Mouse (Mus musculus): ENCODE results near the gene Nol10.

- TF ChIP-seq CTCF (IDR thresholded peaks at IDR 0.05; ENCODE audit: low read depth, low read length) (no peak), POLR2A (IDR thresholded peaks at IDR 0.05; ENCODE audit: borderline replicate concordance, low read depth, low read length) (no peak)
These were observed 105.7 kb downstream of the Nol10 start for GRCm38 (mm10) chr12:17453918-17454317.

Measured in bone marrow macrophage, adult 2 months (primary cell).